Mouse (Mus musculus) G1E-ER4 (cell line): Measurements from ENCODE around the gene Fank1. TPM values are rescaled to one million over a fixed set of nuclear protein-coding genes. Genes with fewer than 3 reads are reported as not detected.

Experiments
- GATA1 ChIP-seq: IDR thresholded peaks from one replicate; pipeline ENCODE4 v1.8.0; 2012; ENCODE audit warnings: low read length, inconsistent platforms
- polyA plus RNA-seq: library from polyadenylated mRNA; stranded (reverse); fragments of >175 nt; gene quantifications from 2 replicates; pipeline ENCODE4 v1.2.3, GENCODE M21; 2012

Fank1 gene
- not detected in 2 replicates for polyA plus RNA-seq

- no peak for TF ChIP-seq GATA1
Observed at GRCm38 (mm10) chr7:133776626-133776996, at the start of gene Fank1. Gene Fank1 (plus strand): TSS chr7:133776861.

GRCm38 (mm10) chr7:133727027-133727426 lies 49.6 kb upstream of the Fank1 start:
- no peak for TF ChIP-seq GATA1

- no peak for TF ChIP-seq GATA1
Observed at GRCm38 (mm10) chr7:133729351-133729750, 47.3 kb upstream of the Fank1 start.

- no peak for TF ChIP-seq GATA1
Observed at GRCm38 (mm10) chr7:133730324-133731191, 46.1 kb upstream of the Fank1 start.

- TF ChIP-seq GATA1: no peak
Observed at GRCm38 (mm10) chr7:133731971-133732645, 44.6 kb upstream of the Fank1 start.

GRCm38 (mm10) chr7:133740558-133740957 lies 36.1 kb upstream of the Fank1 start:
- TF ChIP-seq GATA1: no peak

GRCm38 (mm10) chr7:133742530-133743325 lies 33.9 kb upstream of the Fank1 start:
- TF ChIP-seq GATA1: no peak

- TF ChIP-seq GATA1: no peak
Observed at GRCm38 (mm10) chr7:133743611-133744010, 33.0 kb upstream of the Fank1 start.

- no peak for TF ChIP-seq GATA1
Observed at GRCm38 (mm10) chr7:133744209-133744608, 32.5 kb upstream of the Fank1 start.

- no peak for TF ChIP-seq GATA1
Observed at GRCm38 (mm10) chr7:133744701-133745100, 32.0 kb upstream of the Fank1 start.

- TF ChIP-seq GATA1: no peak
Observed at GRCm38 (mm10) chr7:133747372-133747771, 29.3 kb upstream of the Fank1 start.

GRCm38 (mm10) chr7:133748753-133749152 lies 27.9 kb upstream of the Fank1 start:
- no peak for TF ChIP-seq GATA1

- no peak for TF ChIP-seq GATA1
Observed at GRCm38 (mm10) chr7:133750666-133751065, 26.0 kb upstream of the Fank1 start.

- no peak for TF ChIP-seq GATA1
Observed at GRCm38 (mm10) chr7:133751163-133751562, 25.5 kb upstream of the Fank1 start.

GRCm38 (mm10) chr7:133757961-133758455 lies 18.7 kb upstream of the Fank1 start:
- no peak for TF ChIP-seq GATA1

GRCm38 (mm10) chr7:133758716-133759115 lies 17.9 kb upstream of the Fank1 start:
- no peak for TF ChIP-seq GATA1
